Mouse (Mus musculus): ENCODE measurements around the gene Fosl1. TPM values are rescaled to one million over a fixed set of nuclear protein-coding genes. Genes with fewer than 3 reads are reported as not detected.
"Not testable (repeated sequence)": the region's sequence is repeated elsewhere in the genome, so short reads cannot be mapped to it uniquely, and the experiment has no call there.

Gene Fosl1
- 0.16 TPM in 1 of 2 replicates, not detected in the other for polyA plus RNA-seq (2015; fragmentation: Nextera tagmentation; extraction: Ambion mirVana)

- Histone ChIP-seq H3K4me3 (ENCODE audit: low read length) (peak within 1 kb of the TSS; percentile 53), H3K9ac (ENCODE audit: low read length) (peak within 1 kb of the TSS; percentile 58), H3K27ac (ENCODE audit: low read length) (no peak within 1 kb of the TSS), H3K9me3 (replicated peaks; ENCODE audit: control insufficient read depth, low read length) (no peaks in the 10 kb centered on the region), H3K27me3 (ENCODE audit: control insufficient read depth, insufficient read depth, low read length) (peaks cover 45% of the 10 kb centered on the region), H3K4me2 (ENCODE audit: low read depth, low read length) (peak within 1 kb of the TSS; percentile 79), H3K36me3 (ENCODE audit: control insufficient read depth, insufficient read depth) (no peaks in the 10 kb centered on the region), H3K4me1 (ENCODE audit: control insufficient read depth, insufficient read depth, low read length) (peaks cover 19% of the 10 kb centered on the region)
- under 1% methylated on average over 70 of the region's 70 CpGs for WGBS
- ATAC-seq (replicated peaks; ENCODE audit: extremely low read depth, insufficient read depth, low FRiP score) = peak; percentile 42; the same call in 1 of the 2 replicates
Observed at GRCm38 (mm10) chr19:5447515-5448353, at the start of gene Fosl1. Gene Fosl1, plus strand, starts transcription at chr19:5447547.

DNA sequence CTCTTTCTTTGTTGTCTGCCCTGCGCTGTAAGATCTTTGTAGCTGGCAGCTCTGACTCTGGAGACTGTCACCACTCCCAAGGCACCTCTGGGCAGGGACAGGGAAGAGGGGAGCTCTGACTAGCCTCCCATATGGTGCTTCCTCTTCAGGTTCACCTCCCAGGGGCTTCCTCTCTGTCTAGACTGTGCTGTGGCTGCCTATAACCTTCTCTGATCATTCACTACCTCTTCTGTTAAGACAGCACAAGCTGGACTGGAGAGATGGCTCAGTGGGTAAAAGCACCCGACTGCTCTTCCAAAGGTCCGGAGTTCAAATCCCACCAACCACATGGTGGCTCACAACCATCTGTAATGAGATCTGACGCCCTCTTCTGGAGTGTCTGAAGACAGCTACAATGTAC, 46.3 kb upstream of the Fosl1 start:
- ATAC-seq (replicated peaks; ENCODE audit: extremely low read depth, insufficient read depth, low FRiP score); H3K36me3 ChIP-seq (ENCODE audit: control insufficient read depth, insufficient read depth); H3K27me3 ChIP-seq (ENCODE audit: control insufficient read depth, insufficient read depth, low read length); H3K4me1 ChIP-seq (ENCODE audit: control insufficient read depth, insufficient read depth, low read length); H3K27ac ChIP-seq (ENCODE audit: low read length); H3K4me2 ChIP-seq (ENCODE audit: low read depth, low read length); H3K9ac ChIP-seq (ENCODE audit: low read length); H3K9me3 ChIP-seq (replicated peaks; ENCODE audit: control insufficient read depth, low read length); H3K4me3 ChIP-seq (ENCODE audit: low read length): not testable (repeated sequence)
- 61% methylated on average over 4 of the region's 4 CpGs for WGBS

- Histone ChIP-seq H3K9me3 (replicated peaks; ENCODE audit: control insufficient read depth, low read length) (no peaks in the 10 kb centered on the region), H3K27ac (ENCODE audit: low read length) (no peak within 1 kb of the TSS), H3K4me3 (ENCODE audit: low read length) (no peak within 1 kb of the TSS), H3K9ac (ENCODE audit: low read length) (no peak within 1 kb of the TSS), H3K4me2 (ENCODE audit: low read depth, low read length) (no peak within 1 kb of the TSS), H3K4me1 (ENCODE audit: control insufficient read depth, insufficient read depth, low read length) (peaks cover 6% of the 10 kb centered on the region), H3K27me3 (ENCODE audit: control insufficient read depth, insufficient read depth, low read length) (no peaks in the 10 kb centered on the region), H3K36me3 (ENCODE audit: control insufficient read depth, insufficient read depth) (no peaks in the 10 kb centered on the region)
- no peak for ATAC-seq (replicated peaks; ENCODE audit: extremely low read depth, insufficient read depth, low FRiP score)
- 79% methylated on average over 8 of the region's 8 CpGs for WGBS
Observed at GRCm38 (mm10) chr19:5402293-5402692, 45.1 kb upstream of the Fosl1 start, which contains the start of gene Tsga10ip. Gene Tsga10ip, minus strand, starts transcription at chr19:5402526.

DNA sequence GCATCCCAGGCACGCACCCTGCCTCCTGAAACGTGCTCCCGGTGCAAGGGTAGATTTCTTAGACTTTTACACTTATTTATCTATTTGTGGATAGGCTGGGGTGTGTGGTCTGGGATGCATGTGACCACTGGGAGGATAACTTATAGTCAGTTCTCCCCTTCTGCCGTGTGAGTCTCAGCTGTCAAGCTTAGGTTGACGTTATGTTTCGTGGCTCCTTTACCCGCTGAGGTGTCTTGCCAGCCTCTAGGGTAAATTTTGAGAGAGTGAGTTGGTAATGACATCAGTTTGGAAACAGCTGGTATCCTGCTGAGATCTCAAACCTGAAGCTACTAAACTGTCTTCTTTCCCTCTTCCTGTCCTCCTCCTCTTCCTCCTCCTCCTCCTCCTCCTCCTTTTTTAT, 41.4 kb upstream of the Fosl1 start:
- Histone ChIP-seq H3K36me3 (ENCODE audit: control insufficient read depth, insufficient read depth) (no peaks in the 10 kb centered on the region), H3K4me3 (ENCODE audit: low read length) (peak overlapping the region; percentile 49), H3K27me3 (ENCODE audit: control insufficient read depth, insufficient read depth, low read length) (no peaks in the 10 kb centered on the region), H3K9me3 (replicated peaks; ENCODE audit: control insufficient read depth, low read length) (no peaks in the 10 kb centered on the region), H3K4me2 (ENCODE audit: low read depth, low read length) (peak overlapping the region; percentile 71), H3K4me1 (ENCODE audit: control insufficient read depth, insufficient read depth, low read length) (peaks cover 25% of the 10 kb centered on the region), H3K9ac (ENCODE audit: low read length) (peak overlapping the region; percentile 63), H3K27ac (ENCODE audit: low read length) (peak overlapping the region; percentile 61)
- ATAC-seq (replicated peaks; ENCODE audit: extremely low read depth, insufficient read depth, low FRiP score) = no peak
- 16% methylated on average over 7 of the region's 7 CpGs for WGBS

GRCm38 (mm10) chr19:5406531-5407126, 40.7 kb upstream of the Fosl1 start:
- Histone ChIP-seq H3K4me3 (ENCODE audit: low read length) (peak overlapping the region; percentile 80), H3K9ac (ENCODE audit: low read length) (peak overlapping the region; percentile 79), H3K4me1 (ENCODE audit: control insufficient read depth, insufficient read depth, low read length) (peaks cover 25% of the 10 kb centered on the region), H3K27ac (ENCODE audit: low read length) (peak overlapping the region; percentile 99), H3K4me2 (ENCODE audit: low read depth, low read length) (peak overlapping the region; percentile 71)
- H3K36me3 ChIP-seq (ENCODE audit: control insufficient read depth, insufficient read depth); H3K9me3 ChIP-seq (replicated peaks; ENCODE audit: control insufficient read depth, low read length); H3K27me3 ChIP-seq (ENCODE audit: control insufficient read depth, insufficient read depth, low read length): not testable (repeated sequence)
- WGBS = 11% methylated on average over 20 of the region's 25 CpGs
- ATAC-seq (replicated peaks; ENCODE audit: extremely low read depth, insufficient read depth, low FRiP score) = peak; percentile 77

- Histone ChIP-seq H3K36me3 (ENCODE audit: control insufficient read depth, insufficient read depth) (no peaks in the 10 kb centered on the region), H3K4me1 (ENCODE audit: control insufficient read depth, insufficient read depth, low read length) (peaks cover 25% of the 10 kb centered on the region), H3K27ac (ENCODE audit: low read length) (peak overlapping the region; percentile 99), H3K27me3 (ENCODE audit: control insufficient read depth, insufficient read depth, low read length) (no peaks in the 10 kb centered on the region), H3K4me2 (ENCODE audit: low read depth, low read length) (peak overlapping the region; percentile 68), H3K9ac (ENCODE audit: low read length) (peak overlapping the region; percentile 79), H3K4me3 (ENCODE audit: low read length) (peak overlapping the region; percentile 80), H3K9me3 (replicated peaks; ENCODE audit: control insufficient read depth, low read length) (no peaks in the 10 kb centered on the region)
- ATAC-seq (replicated peaks; ENCODE audit: extremely low read depth, insufficient read depth, low FRiP score) = peak; percentile 61
- WGBS = 11% methylated on average over 7 of the region's 7 CpGs
Observed at GRCm38 (mm10) chr19:5407133-5407532, 40.2 kb upstream of the Fosl1 start.

DNA sequence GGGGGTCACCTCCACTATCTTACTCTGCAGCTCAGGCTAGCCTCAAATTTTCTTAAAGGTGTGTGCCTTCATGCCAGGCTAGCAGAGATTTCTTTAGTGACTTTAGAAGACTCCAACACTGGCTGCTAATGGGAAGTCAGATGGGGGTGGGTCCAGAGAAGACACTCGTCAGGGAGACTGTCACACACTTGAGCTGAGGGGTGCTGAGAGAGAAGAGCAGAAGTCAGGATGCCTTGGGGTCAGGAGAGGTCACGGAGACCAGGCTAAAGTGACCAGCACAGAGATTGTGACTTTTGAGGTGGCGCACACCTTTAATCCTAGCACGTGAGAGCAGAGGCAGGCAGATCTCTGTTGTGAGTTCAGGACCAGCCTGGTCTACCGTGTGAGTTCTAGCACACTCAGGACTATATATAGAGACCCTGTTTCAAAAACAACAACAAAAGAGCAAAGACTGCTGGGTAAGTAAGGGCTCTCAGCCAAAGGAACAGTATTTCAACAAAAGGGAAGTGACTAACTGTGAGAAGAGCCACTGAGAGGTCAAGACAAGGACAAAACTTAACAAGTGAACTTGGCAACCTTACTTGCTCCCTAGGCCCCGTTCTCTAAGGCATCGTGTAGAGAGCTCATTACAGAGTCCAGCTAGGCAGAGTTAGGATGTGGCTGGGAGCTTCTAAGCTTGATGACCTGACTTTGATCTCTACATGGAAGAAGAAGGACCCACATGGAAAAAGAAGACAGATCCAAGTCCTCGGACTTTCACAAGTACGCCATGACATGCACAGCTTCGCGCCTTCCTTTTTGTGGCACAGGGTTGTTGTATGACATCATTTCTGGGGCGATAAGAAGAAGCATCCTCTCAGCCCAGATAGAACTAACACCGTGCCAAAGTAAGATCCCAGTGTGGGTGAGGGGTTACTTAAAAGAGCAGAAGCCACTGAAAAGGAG, 39.0 kb upstream of the Fosl1 start:
- H3K4me3 ChIP-seq (ENCODE audit: low read length) = no peak overlapping the region; the same call in 1 of the 2 replicates
- peak overlapping the region; percentile 68 for H3K4me2 ChIP-seq (ENCODE audit: low read depth, low read length)
- no peaks in the 10 kb centered on the region for H3K27me3 ChIP-seq (ENCODE audit: control insufficient read depth, insufficient read depth, low read length)
- H3K9ac ChIP-seq (ENCODE audit: low read length) = no peak overlapping the region; the same call in 1 of the 2 replicates
- H3K36me3 ChIP-seq (ENCODE audit: control insufficient read depth, insufficient read depth) = no peaks in the 10 kb centered on the region
- ATAC-seq (replicated peaks; ENCODE audit: extremely low read depth, insufficient read depth, low FRiP score) = no peak
- WGBS = 63% methylated on average over 13 of the region's 13 CpGs
- H3K4me1 ChIP-seq (ENCODE audit: control insufficient read depth, insufficient read depth, low read length) = peaks cover 25% of the 10 kb centered on the region
- peak overlapping the region; percentile 60 for H3K27ac ChIP-seq (ENCODE audit: low read length)
- no peaks in the 10 kb centered on the region for H3K9me3 ChIP-seq (replicated peaks; ENCODE audit: control insufficient read depth, low read length)

DNA sequence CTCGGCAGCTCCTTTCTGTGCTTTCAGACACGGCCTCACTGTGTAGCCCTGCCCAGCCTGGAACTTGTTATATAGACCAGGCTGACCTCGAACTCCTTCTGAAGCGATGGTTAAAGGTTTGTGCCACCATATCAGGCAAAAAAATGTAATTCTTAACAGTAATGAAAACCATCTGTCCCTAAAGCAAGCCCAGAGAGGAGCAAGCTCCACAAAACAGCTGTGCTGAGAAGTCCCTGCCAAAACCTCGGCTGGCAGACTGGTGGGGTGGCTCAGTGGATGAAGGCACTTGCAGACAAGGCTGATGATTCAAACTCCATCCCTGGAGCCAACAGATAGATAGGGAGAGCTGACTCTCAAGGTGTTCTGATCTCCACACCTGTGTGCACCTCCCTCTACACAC, 38.3 kb upstream of the Fosl1 start:
- ATAC-seq (replicated peaks; ENCODE audit: extremely low read depth, insufficient read depth, low FRiP score) = no peak
- Histone ChIP-seq H3K27me3 (ENCODE audit: control insufficient read depth, insufficient read depth, low read length) (no peaks in the 10 kb centered on the region), H3K36me3 (ENCODE audit: control insufficient read depth, insufficient read depth) (no peaks in the 10 kb centered on the region), H3K27ac (ENCODE audit: low read length) (peak overlapping the region; percentile 60), H3K4me2 (ENCODE audit: low read depth, low read length) (no peak overlapping the region), H3K9me3 (replicated peaks; ENCODE audit: control insufficient read depth, low read length) (no peaks in the 10 kb centered on the region), H3K4me3 (ENCODE audit: low read length) (no peak overlapping the region), H3K4me1 (ENCODE audit: control insufficient read depth, insufficient read depth, low read length) (peaks cover 25% of the 10 kb centered on the region), H3K9ac (ENCODE audit: low read length) (no peak overlapping the region)
- 75% methylated on average over 5 of the region's 5 CpGs for WGBS

Measured in heart, embryonic 16.5 days (tissue).